Mouse (Mus musculus): ENCODE results near the gene Flt1. TPM values are rescaled to one million over a fixed set of nuclear protein-coding genes. Genes with fewer than 3 reads are reported as not detected.

The Flt1 gene
- total RNA-seq, 1 experiment, result 5.1 TPM

DNA sequence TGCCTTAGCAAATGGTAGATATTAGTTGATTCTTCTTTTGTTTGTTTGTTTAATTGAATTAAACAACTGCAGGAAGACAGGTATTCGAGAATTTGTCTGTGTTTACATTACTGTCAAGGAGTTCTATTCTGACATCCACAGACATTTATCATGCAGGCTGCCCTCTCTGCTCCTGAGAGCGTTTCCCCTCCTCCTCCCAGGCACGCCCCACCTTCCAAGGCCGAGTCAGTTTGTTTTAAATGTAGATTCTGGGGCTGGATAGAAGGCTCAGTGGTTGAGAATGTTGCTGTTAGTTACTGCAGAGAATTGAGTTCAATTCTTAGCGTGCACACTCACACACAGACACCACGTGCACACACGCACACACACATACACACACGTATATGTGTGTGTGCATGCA, 36.2 kb upstream of the Flt1 start:
- no peak overlapping the region for H3K9ac ChIP-seq (ENCODE audit: insufficient read depth, low read depth, low read length, poor library complexity, severe bottlenecking)

DNA sequence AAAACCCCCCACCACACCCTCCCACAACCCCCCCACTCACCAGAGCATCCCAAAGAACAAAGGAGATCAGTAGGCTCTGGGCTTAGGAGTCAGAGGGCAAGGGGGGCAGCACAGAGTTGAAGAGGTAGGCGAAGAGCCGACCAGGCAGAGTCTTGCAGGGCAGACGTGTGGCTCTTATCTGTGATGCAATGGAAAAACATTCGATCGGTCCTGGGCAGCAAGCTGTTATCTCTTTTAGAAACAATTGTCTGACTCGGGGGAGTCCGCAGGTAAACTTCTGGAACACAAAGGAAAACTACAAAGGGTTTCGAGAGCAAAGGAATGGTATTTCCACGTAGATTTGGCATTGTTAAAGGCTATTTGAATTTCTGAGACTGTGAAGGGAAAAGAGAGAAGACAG, 35.5 kb upstream of the Flt1 start:
- in situ Hi-C loops (cut with MboI; ENCODE audit: low sequenced_read_pairs in 2 of 2, unreplicated experiment in 2 of 2), result no loop called here
- Histone ChIP-seq H3K36me3 (ENCODE audit: control insufficient read depth, insufficient read depth, low read length, poor library complexity, severe bottlenecking) (no peaks in the 10 kb centered on the region), H3K9me3 (ENCODE audit: control insufficient read depth, insufficient read depth, low read depth, low read length) (no peaks in the 10 kb centered on the region), H3K9ac (ENCODE audit: insufficient read depth, low read depth, low read length, poor library complexity, severe bottlenecking) (no peak overlapping the region), H3K4me1 (ENCODE audit: control insufficient read depth in 2 of 2, insufficient read depth in 2 of 2, low read length in 2 of 2, poor library complexity in 1 of 2) (peaks cover 15 to 29% of the 10 kb centered on the region in 2 experiments; a peak in 3 of 4 replicates), H3K27ac (ENCODE audit: insufficient read depth, low read depth, low read length, poor library complexity, severe bottlenecking) (peak overlapping the region; percentile 79; the same call in 1 of the 2 replicates), H3K4me3 (ENCODE audit: insufficient read depth in 1 of 2, low read depth in 1 of 2, low read length in 2 of 2, poor library complexity in 1 of 2, severe bottlenecking in 1 of 2) (no peak overlapping the region)
- no peak for DNase-seq (ENCODE audit: low read depth, low spot score)
- TF ChIP-seq ZC3H11A (IDR thresholded peaks at IDR 0.05; ENCODE audit: borderline replicate concordance, low read depth, low read length) (no peak), HCFC1 (IDR thresholded peaks at IDR 0.05; ENCODE audit: borderline replicate concordance, insufficient read depth, low read length) (no peak), CHD2 (IDR thresholded peaks at IDR 0.05; ENCODE audit: low read depth, low read length) (no peak), MAFK (IDR thresholded peaks at IDR 0.05; ENCODE audit: insufficient read depth, low read depth, low read length) (no peak), ZNF384 (IDR thresholded peaks at IDR 0.05; ENCODE audit: low read depth, low read length) (no peak)

More for the DNA sequence above, 36.2 kb upstream of the Flt1 start:
- DNase-seq (ENCODE audit: low read depth, low spot score), result no peak
- Histone ChIP-seq H3K9me3 (ENCODE audit: control insufficient read depth, insufficient read depth, low read depth, low read length) (no peaks in the 10 kb centered on the region), H3K4me1 (ENCODE audit: control insufficient read depth in 2 of 2, insufficient read depth in 2 of 2, low read length in 2 of 2, poor library complexity in 1 of 2) (peaks cover 15 to 33% of the 10 kb centered on the region in 2 experiments; a peak in 3 of 4 replicates), H3K27ac (ENCODE audit: insufficient read depth, low read depth, low read length, poor library complexity, severe bottlenecking) (peak overlapping the region; percentile 79; the same call in 1 of the 2 replicates), H3K36me3 (ENCODE audit: control insufficient read depth, insufficient read depth, low read length, poor library complexity, severe bottlenecking) (no peaks in the 10 kb centered on the region), H3K4me3 (ENCODE audit: insufficient read depth in 1 of 2, low read depth in 1 of 2, low read length in 2 of 2, poor library complexity in 1 of 2, severe bottlenecking in 1 of 2) (no peak overlapping the region)
- TF ChIP-seq HCFC1 (IDR thresholded peaks at IDR 0.05; ENCODE audit: borderline replicate concordance, insufficient read depth, low read length) (no peak), ZC3H11A (IDR thresholded peaks at IDR 0.05; ENCODE audit: borderline replicate concordance, low read depth, low read length) (no peak), CHD2 (IDR thresholded peaks at IDR 0.05; ENCODE audit: low read depth, low read length) (no peak), ZNF384 (IDR thresholded peaks at IDR 0.05; ENCODE audit: low read depth, low read length) (no peak), MAFK (IDR thresholded peaks at IDR 0.05; ENCODE audit: insufficient read depth, low read depth, low read length) (no peak)
- in situ Hi-C loops (cut with MboI; ENCODE audit: low sequenced_read_pairs in 2 of 2, unreplicated experiment in 2 of 2), result no loop called here

DNA sequence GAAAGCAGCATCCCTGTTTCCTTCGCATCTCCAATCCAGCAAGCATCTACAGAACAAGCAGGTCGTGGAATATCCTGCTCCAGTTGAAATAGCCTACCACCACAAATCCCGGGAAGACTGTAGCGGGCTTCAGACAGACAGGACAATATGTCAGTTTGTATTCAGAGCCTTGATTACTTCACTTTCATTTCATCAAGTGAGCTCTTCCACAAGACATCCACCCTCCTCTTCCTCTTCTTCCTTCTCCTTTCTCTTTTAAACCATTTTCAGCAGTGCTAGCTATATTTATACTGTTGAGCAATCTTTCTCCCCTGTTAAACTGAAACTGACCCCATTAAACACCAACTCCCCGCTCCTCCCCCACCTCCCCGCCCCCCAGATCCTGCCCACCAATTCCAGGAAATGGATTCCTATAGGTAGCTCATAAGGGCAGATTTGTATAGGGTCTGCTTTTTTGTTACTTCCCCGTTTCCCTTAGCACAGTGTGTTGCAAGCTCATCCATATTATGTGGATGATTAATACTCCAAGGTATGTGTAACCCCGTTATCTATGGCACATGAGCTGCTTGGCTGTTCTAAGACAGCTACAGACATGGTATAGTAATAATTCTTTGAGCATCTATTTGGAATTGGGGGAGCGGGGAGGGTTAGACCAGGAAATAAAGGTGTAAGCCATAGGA, 33.0 kb upstream of the Flt1 start:
- no peaks in the 10 kb centered on the region for H3K36me3 ChIP-seq (ENCODE audit: control insufficient read depth, insufficient read depth, low read length, poor library complexity, severe bottlenecking)
- in situ Hi-C loops (cut with MboI; ENCODE audit: low sequenced_read_pairs in 2 of 2, unreplicated experiment in 2 of 2), result no loop called here

DNA sequence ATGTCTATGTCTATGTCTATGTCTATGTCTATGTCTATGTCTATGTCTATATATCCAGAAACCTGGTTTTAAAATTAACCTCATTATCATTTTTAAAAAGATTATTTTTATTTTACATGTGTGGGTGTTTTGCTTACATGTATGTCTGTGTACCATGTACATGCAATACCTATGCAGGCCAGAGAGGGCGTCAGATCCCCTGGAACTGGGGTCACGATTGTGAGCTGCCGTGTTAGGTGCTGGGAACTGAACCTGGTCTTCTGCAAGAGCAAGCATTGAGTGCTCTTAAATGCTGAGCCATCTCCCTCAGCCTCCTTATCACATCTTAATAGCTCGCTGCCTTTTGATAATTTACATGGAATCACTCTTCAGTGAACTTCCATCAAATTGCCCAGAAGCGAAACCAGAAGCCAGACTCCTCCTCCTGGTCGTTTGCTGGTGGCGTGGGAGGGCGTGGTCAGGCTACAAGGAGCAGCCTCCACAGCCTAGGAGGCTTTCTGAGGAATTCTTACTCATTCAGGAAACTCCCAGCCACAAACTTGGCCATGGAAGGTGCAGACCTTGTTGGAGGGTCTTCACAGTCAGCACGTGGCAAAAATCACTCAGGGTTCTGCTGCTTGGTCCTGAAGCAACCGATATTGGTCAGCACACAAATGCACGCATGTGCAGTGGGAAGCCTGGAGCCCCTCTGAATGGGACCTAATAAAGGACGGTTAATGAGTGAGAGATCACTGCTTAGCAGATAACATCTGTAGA, 32.2 kb upstream of the Flt1 start:
- no peaks in the 10 kb centered on the region for H3K9me3 ChIP-seq (ENCODE audit: control insufficient read depth, insufficient read depth, low read depth, low read length)
- H3K4me3 ChIP-seq (ENCODE audit: insufficient read depth in 1 of 2, low read depth in 1 of 2, low read length in 2 of 2, poor library complexity in 1 of 2, severe bottlenecking in 1 of 2), result no peak overlapping the region
- H3K27ac ChIP-seq (ENCODE audit: insufficient read depth, low read depth, low read length, poor library complexity, severe bottlenecking), result no peak overlapping the region
- H3K4me1 ChIP-seq (ENCODE audit: control insufficient read depth in 2 of 2, insufficient read depth in 2 of 2, low read length in 2 of 2, poor library complexity in 1 of 2), result peaks cover 12 to 20% of the 10 kb centered on the region in 2 experiments; a peak in 3 of 4 replicates
- in situ Hi-C loops (cut with MboI; ENCODE audit: low sequenced_read_pairs in 2 of 2, unreplicated experiment in 2 of 2), result no loop called here
- H3K9ac ChIP-seq (ENCODE audit: insufficient read depth, low read depth, low read length, poor library complexity, severe bottlenecking), result no peak overlapping the region
- no peak for DNase-seq (ENCODE audit: low read depth, low spot score)
- H3K36me3 ChIP-seq (ENCODE audit: control insufficient read depth, insufficient read depth, low read length, poor library complexity, severe bottlenecking), result no peaks in the 10 kb centered on the region
- no peak for TF ChIP-seq CHD2 (IDR thresholded peaks at IDR 0.05; ENCODE audit: low read depth, low read length)
- no peak for TF ChIP-seq MAFK (IDR thresholded peaks at IDR 0.05; ENCODE audit: insufficient read depth, low read depth, low read length)
- no peak for TF ChIP-seq HCFC1 (IDR thresholded peaks at IDR 0.05; ENCODE audit: borderline replicate concordance, insufficient read depth, low read length)
- no peak for TF ChIP-seq ZNF384 (IDR thresholded peaks at IDR 0.05; ENCODE audit: low read depth, low read length)
- TF ChIP-seq ZC3H11A (IDR thresholded peaks at IDR 0.05; ENCODE audit: borderline replicate concordance, low read depth, low read length), result no peak

More for the DNA sequence above, 33.0 kb upstream of the Flt1 start:
- Histone ChIP-seq H3K9me3 (ENCODE audit: control insufficient read depth, insufficient read depth, low read depth, low read length) (no peaks in the 10 kb centered on the region), H3K4me1 (ENCODE audit: control insufficient read depth in 2 of 2, insufficient read depth in 2 of 2, low read length in 2 of 2, poor library complexity in 1 of 2) (peaks cover 14 to 22% of the 10 kb centered on the region in 2 experiments; a peak in 3 of 4 replicates), H3K4me3 (ENCODE audit: insufficient read depth in 1 of 2, low read depth in 1 of 2, low read length in 2 of 2, poor library complexity in 1 of 2, severe bottlenecking in 1 of 2) (no peak overlapping the region), H3K27ac (ENCODE audit: insufficient read depth, low read depth, low read length, poor library complexity, severe bottlenecking) (no peak overlapping the region), H3K9ac (ENCODE audit: insufficient read depth, low read depth, low read length, poor library complexity, severe bottlenecking) (no peak overlapping the region)
- no peak for TF ChIP-seq ZC3H11A (IDR thresholded peaks at IDR 0.05; ENCODE audit: borderline replicate concordance, low read depth, low read length)
- no peak for TF ChIP-seq ZNF384 (IDR thresholded peaks at IDR 0.05; ENCODE audit: low read depth, low read length)
- no peak for TF ChIP-seq HCFC1 (IDR thresholded peaks at IDR 0.05; ENCODE audit: borderline replicate concordance, insufficient read depth, low read length)
- no peak for TF ChIP-seq CHD2 (IDR thresholded peaks at IDR 0.05; ENCODE audit: low read depth, low read length)
- TF ChIP-seq MAFK (IDR thresholded peaks at IDR 0.05; ENCODE audit: insufficient read depth, low read depth, low read length), result no peak
- no peak for DNase-seq (ENCODE audit: low read depth, low spot score)
